Mouse (Mus musculus) bone marrow, adult 2 months (tissue): Measurements from ENCODE around the gene Eif2d.

Experiments used
- CTCF ChIP-seq: fragments of 200-500 bp; IDR thresholded peaks from 2 replicates; pipeline ENCODE4 v1.5.1; 2011; ENCODE audit warnings: low read length, control low read depth; ENCODE audit not compliant: control insufficient read depth, insufficient read depth
- POLR2A ChIP-seq: fragments of 200-500 bp; IDR thresholded peaks from 2 replicates; pipeline ENCODE4 v1.6.1; 2011; ENCODE audit warnings: low read depth, mild to moderate bottlenecking, control low read depth, low read length, borderline replicate concordance; ENCODE audit not compliant: control insufficient read depth

DNA sequence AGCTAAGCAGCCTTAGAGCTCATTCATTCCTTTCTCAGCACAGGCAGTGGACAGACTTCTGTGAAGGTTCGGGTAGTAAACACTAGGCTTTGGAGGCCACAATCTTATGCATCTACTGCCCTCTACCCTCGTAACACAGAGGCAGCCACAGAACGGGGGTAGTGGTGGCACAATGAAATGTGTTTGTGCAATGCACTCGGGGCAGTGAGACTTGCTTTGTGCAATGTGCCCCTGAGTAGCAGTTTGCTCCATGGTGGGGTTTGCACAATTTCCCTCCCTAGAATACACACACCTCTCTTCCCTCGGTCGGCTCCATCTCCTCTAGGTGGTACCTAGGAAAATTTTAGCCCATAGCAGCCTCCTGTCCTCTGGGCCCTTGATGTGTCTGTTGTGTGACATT lies 34.0 kb downstream of the Eif2d start:
- TF ChIP-seq POLR2A (no peak), CTCF (0 out of 2 replicates have a peak, but pooled peaks have one; percentile 8)
